Mouse (Mus musculus): ENCODE data around the gene Gramd1a.
A peak's percentile ranks its signal among the peaks of the same experiment; 100 is the strongest.

The Gramd1a gene

GRCm38 (mm10) chr7:31150566-31151300, 5.0 kb downstream of the Gramd1a start:
- peak; percentile 93 for DNase-seq

- peak; percentile 45 for DNase-seq
Measured at GRCm38 (mm10) chr7:31149751-31150565, 5.7 kb downstream of the Gramd1a start.

- DNase-seq: no peak
Measured at GRCm38 (mm10) chr7:31149271-31149670, 6.4 kb downstream of the Gramd1a start.

- DNase-seq: peak; percentile 84
Measured at GRCm38 (mm10) chr7:31148756-31149155, 6.9 kb downstream of the Gramd1a start.

- no peak for DNase-seq
Measured at GRCm38 (mm10) chr7:31148086-31148485, 7.6 kb downstream of the Gramd1a start.

GRCm38 (mm10) chr7:31145596-31146160, 10.0 kb downstream of the Gramd1a start:
- DNase-seq: no peak

GRCm38 (mm10) chr7:31144886-31145285, 10.8 kb downstream of the Gramd1a start:
- DNase-seq: no peak

GRCm38 (mm10) chr7:31140941-31141340, 14.8 kb downstream of the Gramd1a start:
- no peak for DNase-seq

- no peak for DNase-seq
Measured at GRCm38 (mm10) chr7:31140302-31140701, 15.4 kb downstream of the Gramd1a start.

- peak; percentile 47 for DNase-seq
Measured at GRCm38 (mm10) chr7:31139765-31140164, 15.9 kb downstream of the Gramd1a start.

GRCm38 (mm10) chr7:31135717-31136116, 20.0 kb downstream of the Gramd1a start:
- DNase-seq: no peak

GRCm38 (mm10) chr7:31131866-31132265, 23.8 kb downstream of the Gramd1a start:
- no peak for DNase-seq

- peak; percentile 74 for DNase-seq
Measured at GRCm38 (mm10) chr7:31130841-31131240, 24.9 kb downstream of the Gramd1a start.

- no peak for DNase-seq
Measured at GRCm38 (mm10) chr7:31130197-31130596, 25.5 kb downstream of the Gramd1a start.

GRCm38 (mm10) chr7:31128157-31128705, 27.5 kb downstream of the Gramd1a start:
- DNase-seq: no peak

- DNase-seq: peak; percentile 63
Measured at GRCm38 (mm10) chr7:31126851-31127724, 28.6 kb downstream of the Gramd1a start, which contains the start of gene Scn1b. TSS of gene Scn1b (minus strand) at chr7:31127003.

- peak; percentile 32 for DNase-seq
Measured at GRCm38 (mm10) chr7:31126211-31126751, 29.4 kb downstream of the Gramd1a start.

GRCm38 (mm10) chr7:31125116-31125515, 30.6 kb downstream of the Gramd1a start:
- DNase-seq: no peak

GRCm38 (mm10) chr7:31124381-31124780, 31.3 kb downstream of the Gramd1a start:
- DNase-seq: no peak

GRCm38 (mm10) chr7:31123697-31124096, 32.0 kb downstream of the Gramd1a start:
- no peak for DNase-seq

- DNase-seq: no peak
Measured at GRCm38 (mm10) chr7:31122641-31123631, 32.8 kb downstream of the Gramd1a start.
